Mouse (Mus musculus) telencephalon, adult 2 months (tissue): ENCODE results near the gene Csrnp2.

Source experiments
- DNase-seq: peaks from one replicate; pipeline ENCODE4 v3.0.0-alpha.2; 2011; ENCODE audit warnings: low read depth, low spot score

Gene Csrnp2

GRCm38 (mm10) chr15:100433234-100433633 lies 62.1 kb downstream of the Csrnp2 start:
- no peak for DNase-seq

GRCm38 (mm10) chr15:100429959-100430565 lies 65.2 kb downstream of the Csrnp2 start:
- no peak for DNase-seq
